Mouse (Mus musculus) limb, embryonic 12.5 days (tissue): ENCODE results near the gene Tanc1. TPM values are rescaled to one million over a fixed set of nuclear protein-coding genes. Genes with fewer than 3 reads are reported as not detected.

ENCODE experiments used
- ATAC-seq: fragments of 200-750 bp; cut with Nextera tagmentation; 2 replicates; pipeline ENCODE4 v1.8.0; 2017; ENCODE audit warnings: low read depth, moderate TSS enrichment; ENCODE audit not compliant: insufficient number of reproducible peaks, insufficient read depth, low FRiP score, low TSS enrichment
- H3K27ac ChIP-seq: fragments of 300-500 bp; sonication (generic); 2 replicates; pipeline ENCODE4 v1.5.1; 2016; ENCODE audit warnings: mild to moderate bottlenecking, moderate library complexity
- H3K27me3 ChIP-seq: fragments of 300-500 bp; sonication (generic); 2 replicates; pipeline ENCODE4 v1.6.1; 2016; ENCODE audit warnings: mild to moderate bottlenecking, moderate library complexity
- H3K36me3 ChIP-seq: fragments of 300-500 bp; sonication (generic); 2 replicates; pipeline ENCODE4 v1.6.1; 2016; ENCODE audit warnings: mild to moderate bottlenecking, moderate library complexity
- H3K4me1 ChIP-seq: fragments of 300-500 bp; sonication (generic); replicated peaks from 2 replicates; pipeline ENCODE4 v1.6.1; 2016
- H3K4me2 ChIP-seq: fragments of 300-500 bp; sonication (generic); 2 replicates; pipeline ENCODE4 v1.6.1; 2016; ENCODE audit warnings: mild to moderate bottlenecking, moderate library complexity
- H3K4me3 ChIP-seq: fragments of 300-500 bp; sonication (generic); replicated peaks from 2 replicates; pipeline ENCODE4 v1.5.1; 2016; ENCODE audit warnings: mild to moderate bottlenecking
- H3K9ac ChIP-seq: fragments of 300-500 bp; sonication (generic); replicated peaks from 2 replicates; pipeline ENCODE4 v1.6.1; 2016; ENCODE audit warnings: mild to moderate bottlenecking, moderate library complexity
- H3K9me3 ChIP-seq: fragments of 300-500 bp; sonication (generic); 2 replicates; pipeline ENCODE4 v1.6.1; 2016; ENCODE audit warnings: mild to moderate bottlenecking, moderate library complexity
- WGBS: fragments of 180-500 bp; shearing (Covaris S2); methylation state at CpG from one replicate; pipeline ENCODE4 v1.1.7; 2016; 5-methylcytosine and 5-hydroxymethylcytosine counted together
- polyA plus RNA-seq: library from polyadenylated mRNA; unstranded; fragments of >200 nt; fragmentation: Nextera tagmentation; extraction: Ambion mirVana; gene quantifications from 2 replicates; pipeline ENCODE4 v1.2.1, GENCODE M21; 2016

The Tanc1 gene
- polyA plus RNA-seq, 1 experiment from 2014 or later: 70.6 TPM

DNA sequence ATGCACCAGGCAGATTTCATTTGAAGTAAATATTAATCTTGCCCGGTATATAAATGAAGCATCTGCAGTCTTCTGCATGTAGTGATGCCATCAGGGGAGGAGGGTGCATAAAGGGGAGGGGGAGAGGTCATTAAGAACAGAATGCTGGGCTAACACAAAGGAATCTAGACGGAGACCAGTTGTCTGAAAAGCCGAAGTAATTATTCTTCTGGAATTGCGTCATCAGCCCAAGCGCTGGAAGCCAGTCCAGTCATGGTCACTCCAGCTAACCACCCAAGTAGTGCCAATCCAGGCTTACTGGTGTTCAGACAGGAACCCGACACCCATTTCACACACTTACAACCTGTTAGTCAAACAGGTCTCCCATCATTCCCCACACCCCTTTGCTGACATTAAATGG is 17.7 kb upstream of the Tanc1 start:
- H3K4me1 ChIP-seq: peaks cover 38% of the 10 kb centered on the region
- WGBS: 40% methylated on average over 6 of the region's 6 CpGs
- no peaks in the 10 kb centered on the region for H3K9me3 ChIP-seq
- no peak for ATAC-seq
- peak overlapping the region; percentile 56; the same call in 1 of the 2 replicates for H3K27ac ChIP-seq
- peak overlapping the region; percentile 11 for H3K4me2 ChIP-seq
- no peak overlapping the region for H3K4me3 ChIP-seq
- no peak overlapping the region for H3K9ac ChIP-seq
- H3K27me3 ChIP-seq: no peaks in the 10 kb centered on the region
- H3K36me3 ChIP-seq: no peaks in the 10 kb centered on the region

DNA sequence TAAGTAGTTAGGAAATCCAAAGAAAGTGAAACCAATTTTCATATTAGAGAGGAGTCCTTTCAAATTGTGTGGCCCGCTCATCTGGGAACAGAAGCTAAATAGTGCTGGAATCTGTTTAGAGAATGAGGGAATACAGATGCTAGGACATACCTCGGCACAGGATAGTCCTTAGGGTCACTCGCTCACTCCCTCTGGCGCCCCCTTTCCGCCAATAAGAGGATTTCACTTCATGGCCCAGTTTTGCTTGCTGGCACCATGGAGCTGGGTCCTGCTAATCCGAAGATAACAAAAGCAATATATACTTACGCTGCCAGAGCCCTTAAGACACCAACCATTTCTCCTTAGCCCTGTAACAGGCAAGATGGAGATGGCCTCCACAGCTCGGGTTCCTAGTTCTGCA is 15.3 kb upstream of the Tanc1 start:
- H3K27ac ChIP-seq: no peak overlapping the region
- no peak overlapping the region for H3K4me2 ChIP-seq
- H3K27me3 ChIP-seq: no peaks in the 10 kb centered on the region
- no peaks in the 10 kb centered on the region for H3K36me3 ChIP-seq
- ATAC-seq: no peak
- H3K4me3 ChIP-seq: no peak overlapping the region
- H3K4me1 ChIP-seq: peaks cover 63% of the 10 kb centered on the region
- no peak overlapping the region for H3K9ac ChIP-seq
- WGBS: 64% methylated on average over 8 of the region's 8 CpGs
- H3K9me3 ChIP-seq: no peaks in the 10 kb centered on the region

DNA sequence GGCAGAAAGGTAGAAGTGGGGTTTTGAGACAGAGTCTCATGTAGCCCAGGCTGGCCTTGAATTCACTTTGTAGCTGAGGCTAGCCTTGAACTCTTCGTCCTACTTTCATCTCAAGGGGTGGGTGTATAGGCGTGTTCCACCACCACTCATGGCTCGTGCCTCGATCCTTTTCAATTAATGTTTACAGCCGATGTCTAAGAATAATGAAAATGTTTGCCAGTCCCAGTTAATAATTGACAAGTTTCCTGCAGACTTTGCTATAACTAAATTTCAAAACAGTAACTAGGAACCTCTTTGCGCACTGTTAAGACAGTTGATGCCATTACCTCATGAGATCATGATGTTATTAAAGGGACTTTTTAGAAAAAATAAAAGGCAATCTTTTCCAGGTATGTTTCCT is 13.6 kb upstream of the Tanc1 start:
- 59% methylated on average over 6 of the region's 6 CpGs for WGBS
- no peak for ATAC-seq
- no peak overlapping the region for H3K9ac ChIP-seq
- H3K4me3 ChIP-seq: no peak overlapping the region
- H3K9me3 ChIP-seq: no peaks in the 10 kb centered on the region
- H3K4me2 ChIP-seq: no peak overlapping the region
- H3K36me3 ChIP-seq: no peaks in the 10 kb centered on the region
- H3K27me3 ChIP-seq: no peaks in the 10 kb centered on the region
- peak overlapping the region; percentile 94 for H3K27ac ChIP-seq
- H3K4me1 ChIP-seq: peaks cover 66% of the 10 kb centered on the region

DNA sequence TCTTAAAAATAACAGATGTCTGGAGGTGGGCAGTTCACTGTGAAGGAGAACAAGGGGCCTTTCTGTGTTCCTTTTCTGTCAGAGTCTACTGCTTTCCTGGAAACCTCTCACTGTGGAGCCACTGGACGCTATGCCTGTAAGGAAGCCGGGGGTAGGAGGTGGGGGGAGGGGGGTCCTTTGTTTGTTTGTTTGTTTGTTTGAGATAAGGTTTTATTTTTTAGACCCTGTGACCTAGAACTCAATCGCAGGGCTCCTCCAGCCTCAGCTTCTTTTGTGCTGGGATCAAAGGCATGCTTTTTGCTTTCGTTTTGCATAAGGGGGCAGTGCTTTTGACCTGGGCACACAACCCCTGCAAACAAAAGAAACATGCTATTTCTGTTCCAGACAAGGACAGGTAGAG is 12.9 kb upstream of the Tanc1 start:
- no peak for ATAC-seq
- H3K4me3 ChIP-seq: 0 out of 2 replicates have a peak overlapping the region, but pooled peaks have one; percentile 6
- H3K9ac ChIP-seq: no peak overlapping the region; the same call in 1 of the 2 replicates
- H3K9me3 ChIP-seq: no peaks in the 10 kb centered on the region
- H3K27me3 ChIP-seq: no peaks in the 10 kb centered on the region
- 6% methylated on average over 4 of the region's 4 CpGs for WGBS
- H3K4me1 ChIP-seq: peaks cover 64% of the 10 kb centered on the region
- peak overlapping the region; percentile 94 for H3K27ac ChIP-seq
- no peaks in the 10 kb centered on the region for H3K36me3 ChIP-seq
- H3K4me2 ChIP-seq: peak overlapping the region; percentile 41

DNA sequence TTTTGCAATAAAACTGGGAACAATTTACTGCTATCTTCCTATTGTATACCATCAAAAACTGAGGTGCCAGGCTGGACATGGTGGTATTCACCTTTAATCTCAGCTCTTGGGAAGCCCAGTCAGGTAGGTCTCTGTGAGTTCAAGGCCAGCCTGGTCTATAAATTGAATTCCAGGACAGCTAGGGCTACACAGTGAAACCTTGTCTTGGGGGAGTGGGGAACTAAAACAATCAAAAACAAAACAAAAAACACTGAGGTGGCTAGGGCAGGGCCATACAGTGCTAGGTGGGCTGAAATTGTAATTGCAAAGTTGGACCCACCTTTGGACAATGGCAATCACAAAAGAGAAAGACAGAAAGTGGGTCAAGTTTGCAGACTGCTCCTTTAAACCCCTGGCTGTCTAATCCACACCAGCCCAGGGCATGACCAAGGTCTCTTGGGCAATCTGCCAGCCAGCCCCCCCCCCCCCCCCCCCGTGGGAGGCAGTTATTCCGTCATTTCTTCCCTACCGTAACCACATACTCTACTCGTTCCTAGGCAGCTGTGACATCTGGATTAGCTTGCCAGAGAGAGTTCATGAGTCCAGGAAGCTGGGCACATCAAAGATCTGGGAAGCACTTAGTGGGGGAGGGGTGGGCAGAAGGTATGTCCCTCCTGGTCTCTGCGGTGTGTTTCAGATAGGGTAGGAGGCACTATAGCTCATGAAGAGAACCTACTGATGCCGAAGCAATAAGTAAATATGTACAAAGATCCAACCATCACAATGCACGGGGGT is 12.3 kb upstream of the Tanc1 start:
- Histone ChIP-seq H3K9me3 (no peaks in the 10 kb centered on the region), H3K36me3 (no peaks in the 10 kb centered on the region), H3K9ac (no peak overlapping the region; the same call in 1 of the 2 replicates), H3K27me3 (no peaks in the 10 kb centered on the region), H3K4me1 (peaks cover 57% of the 10 kb centered on the region), H3K27ac (peak overlapping the region; percentile 94), H3K4me3 (peak overlapping the region; percentile 6; the same call in 1 of the 2 replicates), H3K4me2 (peak overlapping the region; percentile 41)
- 3% methylated on average over 7 of the region's 7 CpGs for WGBS
- peak; percentile 89 for ATAC-seq

DNA sequence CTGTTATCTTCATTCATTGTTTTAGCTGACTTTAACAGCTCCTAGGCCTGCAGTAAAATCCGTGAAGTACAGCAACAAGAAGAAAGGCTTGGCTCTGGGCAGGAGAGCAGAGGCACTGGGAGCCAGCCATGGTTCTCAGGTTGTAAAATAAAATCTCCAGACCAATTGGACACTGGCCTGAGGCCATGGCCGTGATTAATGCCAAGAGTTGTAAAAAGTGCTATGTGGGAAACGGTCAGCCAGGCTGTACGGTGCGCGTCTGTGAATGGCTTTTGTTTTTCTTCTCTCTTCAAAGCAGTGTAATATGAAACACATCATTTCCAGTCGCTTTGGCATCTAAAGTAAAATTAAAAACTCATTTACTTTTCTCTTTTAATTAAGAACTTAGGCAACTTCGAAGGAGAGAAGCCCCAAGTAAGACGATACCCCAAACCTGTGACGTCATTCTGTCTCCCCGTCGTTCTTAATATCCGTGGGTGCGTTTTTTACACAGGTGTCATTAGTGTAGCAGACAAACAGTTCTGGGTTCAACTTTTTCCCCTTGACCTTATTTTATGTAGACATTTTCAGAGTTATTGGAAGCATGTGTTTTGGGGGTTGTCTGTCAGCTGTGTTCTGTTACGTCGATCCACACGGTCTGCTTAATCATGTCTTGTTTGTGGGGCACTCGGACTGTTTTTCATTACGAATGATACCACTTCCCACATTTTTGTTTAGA is 11.6 kb upstream of the Tanc1 start:
- no peaks in the 10 kb centered on the region for H3K9me3 ChIP-seq
- peak; percentile 88 for ATAC-seq
- 4% methylated on average over 19 of the region's 19 CpGs for WGBS
- H3K27me3 ChIP-seq: no peaks in the 10 kb centered on the region
- H3K4me3 ChIP-seq: peak overlapping the region; percentile 9; the same call in 1 of the 2 replicates
- peaks cover 56% of the 10 kb centered on the region for H3K4me1 ChIP-seq
- H3K36me3 ChIP-seq: no peaks in the 10 kb centered on the region
- H3K4me2 ChIP-seq: peak overlapping the region; percentile 41
- no peak overlapping the region for H3K9ac ChIP-seq
- H3K27ac ChIP-seq: peak overlapping the region; percentile 94

DNA sequence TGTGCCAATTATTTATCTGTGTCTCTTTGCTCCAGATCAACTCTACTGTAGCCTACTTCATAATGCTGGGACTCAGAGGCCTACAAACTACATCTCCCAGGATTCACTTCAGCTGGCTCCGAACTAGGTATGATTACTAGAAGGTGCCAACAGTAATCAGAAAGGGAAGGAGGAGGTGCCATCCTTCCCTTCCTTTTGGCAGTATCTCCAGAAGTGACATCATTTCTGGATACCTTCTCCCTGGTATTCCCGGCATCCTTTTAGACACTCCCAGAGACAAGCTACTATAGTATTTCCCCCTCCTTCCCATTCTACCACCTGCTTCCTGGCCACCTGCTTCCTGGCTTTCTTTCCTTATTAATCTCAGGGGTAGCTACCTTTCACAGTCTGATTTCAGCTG is 10.9 kb upstream of the Tanc1 start:
- Histone ChIP-seq H3K4me2 (peak overlapping the region; percentile 41), H3K4me3 (no peak overlapping the region), H3K27ac (peak overlapping the region; percentile 94; the same call in 1 of the 2 replicates), H3K9ac (no peak overlapping the region), H3K36me3 (no peaks in the 10 kb centered on the region), H3K9me3 (no peaks in the 10 kb centered on the region), H3K4me1 (peaks cover 50% of the 10 kb centered on the region), H3K27me3 (no peaks in the 10 kb centered on the region)
- no peak for ATAC-seq
- 52% methylated on average over 2 of the region's 2 CpGs for WGBS

DNA sequence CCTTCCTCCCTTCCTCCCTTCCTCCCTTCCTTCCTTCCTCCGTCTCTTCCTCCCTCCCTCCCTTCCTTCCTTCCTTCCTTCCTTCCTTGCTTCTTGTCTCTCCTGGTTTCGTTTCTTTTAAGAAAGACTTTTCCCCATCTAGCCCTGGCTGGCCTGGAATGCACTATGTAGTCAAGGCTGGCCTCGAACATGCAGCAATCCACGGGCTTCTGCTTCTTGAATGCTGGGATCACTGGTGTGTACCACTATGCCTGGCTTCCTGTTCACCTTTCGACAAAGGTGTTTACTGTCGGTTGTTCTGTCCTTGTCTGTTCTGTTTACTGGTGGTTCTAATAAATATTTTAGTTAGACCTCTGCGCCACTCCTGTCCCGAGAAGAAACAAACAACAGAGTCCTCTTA is 10.4 kb upstream of the Tanc1 start:
- 76% methylated on average over 8 of the region's 8 CpGs for WGBS
- no peaks in the 10 kb centered on the region for H3K9me3 ChIP-seq
- H3K4me1 ChIP-seq: peaks cover 50% of the 10 kb centered on the region
- H3K9ac ChIP-seq: no peak overlapping the region
- 0 out of 2 replicates have a peak overlapping the region, but pooled peaks have one; percentile 42 for H3K27ac ChIP-seq
- no peaks in the 10 kb centered on the region for H3K36me3 ChIP-seq
- H3K27me3 ChIP-seq: no peaks in the 10 kb centered on the region
- no peak overlapping the region for H3K4me2 ChIP-seq
- no peak overlapping the region for H3K4me3 ChIP-seq
- no peak for ATAC-seq

DNA sequence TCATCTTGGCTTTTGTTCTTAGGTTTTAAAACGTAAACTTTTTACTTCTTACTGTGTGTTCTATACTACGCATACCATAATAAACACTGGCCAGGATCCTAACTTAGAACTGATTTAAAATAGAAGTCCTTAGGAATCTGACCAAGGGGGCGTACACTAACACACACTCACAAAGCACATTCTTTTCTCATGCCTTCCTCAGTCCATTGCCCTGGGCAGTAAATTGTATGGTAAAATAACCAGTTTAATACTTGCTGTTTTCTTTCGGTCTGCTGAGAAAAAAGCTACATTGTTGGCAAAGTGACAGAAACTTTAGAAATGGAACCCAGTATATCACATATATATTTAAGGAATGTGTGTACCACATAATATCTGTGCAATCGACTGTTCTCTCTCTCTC is 2.9 kb upstream of the Tanc1 start:
- Histone ChIP-seq H3K27me3 (no peaks in the 10 kb centered on the region), H3K27ac (peak overlapping the region; percentile 46; the same call in 1 of the 2 replicates), H3K4me3 (no peak overlapping the region), H3K9ac (no peak overlapping the region), H3K4me1 (peaks cover 49% of the 10 kb centered on the region), H3K4me2 (peak overlapping the region; percentile 26; the same call in 1 of the 2 replicates), H3K36me3 (no peaks in the 10 kb centered on the region), H3K9me3 (no peaks in the 10 kb centered on the region)
- no peak for ATAC-seq
- WGBS: 27% methylated on average over 5 of the region's 5 CpGs

DNA sequence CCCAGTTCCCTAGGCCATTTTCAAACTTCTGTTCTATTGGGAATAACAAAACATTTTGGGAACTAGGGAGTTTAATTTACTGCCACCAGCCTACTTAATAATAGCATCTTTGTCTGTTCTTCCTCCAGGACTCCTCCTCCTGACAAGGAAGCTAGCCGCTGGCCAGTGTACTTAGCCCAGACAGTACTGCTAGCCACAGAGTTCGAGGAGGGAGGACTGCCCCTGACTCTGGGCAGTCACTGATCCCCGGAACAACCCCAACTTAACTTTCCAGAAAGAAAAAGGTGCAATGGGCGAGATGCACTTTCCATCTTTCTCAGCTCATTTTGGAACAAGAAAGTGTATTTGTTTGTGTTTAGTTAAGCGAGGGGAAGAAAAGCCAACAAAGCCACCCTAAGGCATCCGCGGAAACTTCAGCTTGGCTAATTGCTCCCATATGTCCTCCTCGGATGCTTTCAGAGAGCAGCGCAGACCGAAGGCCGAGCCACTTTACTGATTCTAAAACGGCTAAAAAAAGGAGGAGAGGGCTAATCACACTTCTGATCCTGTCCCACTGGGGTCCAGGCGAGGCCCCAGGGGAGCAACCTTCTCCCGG is 529 bp upstream of the Tanc1 start:
- H3K9me3 ChIP-seq: no peaks in the 10 kb centered on the region
- H3K4me3 ChIP-seq: peak overlapping the region; percentile 95
- no peaks in the 10 kb centered on the region for H3K36me3 ChIP-seq
- H3K4me2 ChIP-seq: peak overlapping the region; percentile 89
- H3K4me1 ChIP-seq: peaks cover 71% of the 10 kb centered on the region
- under 1% methylated on average over 14 of the region's 14 CpGs for WGBS
- ATAC-seq: peak; percentile 28
- H3K9ac ChIP-seq: peak overlapping the region; percentile 96
- H3K27me3 ChIP-seq: no peaks in the 10 kb centered on the region
- H3K27ac ChIP-seq: peak overlapping the region; percentile 99
